Comparison of ENCODE assay signal across 8 mouse cellular contexts in the genomic region with DNA sequence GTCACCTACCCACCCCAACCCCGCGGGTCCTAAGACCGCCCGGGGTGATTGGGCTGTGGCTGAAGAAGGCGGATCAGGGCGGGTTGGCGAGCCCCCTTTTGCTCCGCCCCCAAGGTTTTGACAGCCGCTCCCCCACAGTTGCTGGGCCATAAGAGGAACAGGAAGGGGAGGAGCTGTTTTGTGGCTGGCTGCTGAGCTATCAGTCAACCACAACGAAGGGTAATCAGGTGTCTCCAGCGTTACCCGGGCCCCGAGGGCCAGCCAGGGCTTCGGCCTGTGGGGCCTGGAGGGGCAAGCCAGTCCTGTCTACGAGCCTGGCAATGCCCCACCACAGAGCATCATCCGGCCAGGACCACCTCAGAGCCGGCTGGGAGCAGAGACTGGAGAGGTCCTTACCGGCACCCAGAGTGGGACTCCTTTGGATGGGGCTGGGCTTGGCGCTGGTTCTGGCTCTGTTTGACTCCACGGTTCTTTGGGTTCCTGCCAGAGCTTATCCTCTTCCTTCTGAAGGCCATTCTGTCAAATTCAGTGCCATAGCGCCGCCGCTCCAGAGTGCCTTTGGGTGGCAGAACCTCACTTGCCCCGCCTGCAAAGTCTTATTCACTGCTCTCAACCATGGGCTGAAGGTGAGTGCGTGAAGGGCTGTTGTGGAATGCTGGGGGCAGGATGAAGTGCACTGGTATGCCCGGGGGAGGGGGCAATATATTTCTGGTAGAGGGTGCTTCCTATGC. TPM values are rescaled to one million over a fixed set of nuclear protein-coding genes. Genes with fewer than 3 reads are reported as not detected.
DNase-seq lines count a peak whose midpoint lies in the region; ATAC-seq and TF ChIP-seq lines count a peak whose summit lies in the region.

Gene Smpd1, plus strand, starts transcription at position 149 of the 731 bp plus-strand sequence.

- no peak for TF ChIP-seq EP300 in ES-Bruce4 (IDR thresholded peaks at IDR 0.05; ENCODE audit: insufficient read depth, low read depth, low read length)

- WGBS in forebrain, embryonic 14.5 days = 6% methylated on average over 26 of the region's 26 CpGs
- WGBS in lung, adult 2 months = 2% methylated on average over 26 of the region's 26 CpGs

- peak; percentile 95 for DNase-seq in forebrain, embryonic 14.5 days (ENCODE audit: low spot score)
- DNase-seq in heart, postnatal 14 days = peak; percentile 89 to 91
- DNase-seq in layer of hippocampus, adult 18-20 months (ENCODE audit: low spot score in 2 of 2) = peak; percentile 90 to 93
- peak; percentile 88 for DNase-seq in lung, adult 2 months
- peak; percentile 84 to 86 for DNase-seq in thymus, adult 18-20 months

- peak; percentile 27 for TF ChIP-seq POLR2A in ES-Bruce4 (IDR thresholded peaks at IDR 0.05; ENCODE audit: insufficient read depth, low read length)
- TF ChIP-seq POLR2A in lung, adult 2 months (IDR thresholded peaks at IDR 0.05; ENCODE audit: borderline replicate concordance, extremely low read depth, low read depth, low read length) = peak; percentile 22; the same call in 1 of the 2 replicates

- peak; percentile 93 for ATAC-seq in cerebellum, adult (ENCODE audit: insufficient number of reproducible peaks, low FRiP score, low TSS enrichment)
- ATAC-seq in forebrain, embryonic 14.5 days = peak; percentile 93
- peak; percentile 97 for ATAC-seq in neutrophil, adult 5-6 weeks (ENCODE audit: extremely low read depth, insufficient number of reproducible peaks, low FRiP score, poor library complexity, severe bottlenecking)

- H3K4me2 ChIP-seq in forebrain, embryonic 14.5 days (ENCODE audit: low read length) = peak within 1 kb of the TSS; percentile 82

- peaks cover 2% of the 10 kb centered on the region for H3K4me1 ChIP-seq in ES-Bruce4 (ENCODE audit: control insufficient read depth, insufficient read depth, low read length)
- H3K4me1 ChIP-seq in forebrain, embryonic 14.5 days (ENCODE audit: control insufficient read depth, insufficient read depth, low read length) = peaks cover 12% of the 10 kb centered on the region
- peaks cover 6% of the 10 kb centered on the region for H3K4me1 ChIP-seq in lung, adult 2 months (ENCODE audit: control insufficient read depth, insufficient read depth, low read length)

- H3K9me3 ChIP-seq in ES-Bruce4 (replicated peaks; ENCODE audit: control insufficient read depth, insufficient read depth, low read length, poor library complexity, severe bottlenecking) = no peaks in the 10 kb centered on the region
- no peaks in the 10 kb centered on the region for H3K9me3 ChIP-seq in forebrain, embryonic 14.5 days (replicated peaks; ENCODE audit: control insufficient read depth, low read length)

- H3K27me3 ChIP-seq in ES-Bruce4 (ENCODE audit: control insufficient read depth, insufficient read depth, low read length, poor library complexity, severe bottlenecking) = no peaks in the 10 kb centered on the region
- H3K27me3 ChIP-seq in forebrain, embryonic 14.5 days (replicated peaks; ENCODE audit: control insufficient read depth, insufficient read depth, low read length) = no peaks in the 10 kb centered on the region

- intact Hi-C loops in heart, postnatal 14 days (cut with DNase I) = loop anchor here (5.0 to 10.0 kb wide), 3 partner anchors 48 to 258 kb away; partner anchors contain the start of genes Hpx, Ilk, Mrpl17 and Rrp8

- no peak for TF ChIP-seq CTCF in ES-Bruce4 (IDR thresholded peaks at IDR 0.05; ENCODE audit: low read depth, low read length)
- TF ChIP-seq CTCF in lung, adult 2 months (IDR thresholded peaks at IDR 0.05; ENCODE audit: insufficient read depth, low read length) = no peak

- H3K9ac ChIP-seq in ES-Bruce4 (ENCODE audit: low read depth, poor library complexity, severe bottlenecking) = peak within 1 kb of the TSS; percentile 51
- H3K9ac ChIP-seq in forebrain, embryonic 14.5 days (ENCODE audit: low read length) = peak within 1 kb of the TSS; percentile 86

- H3K36me3 ChIP-seq in ES-Bruce4 (ENCODE audit: control insufficient read depth, insufficient read depth, low read length, poor library complexity, severe bottlenecking) = no peaks in the 10 kb centered on the region
- H3K36me3 ChIP-seq in forebrain, embryonic 14.5 days (ENCODE audit: control insufficient read depth, insufficient read depth, low read length) = peaks cover 22% of the 10 kb centered on the region

- H3K27ac ChIP-seq in ES-Bruce4 (ENCODE audit: insufficient read depth, low read length) = no peak within 1 kb of the TSS
- H3K27ac ChIP-seq in forebrain, embryonic 14.5 days (ENCODE audit: low read depth, low read length) = peak within 1 kb of the TSS; percentile 79; the same call in 1 of the 2 replicates

- peak within 1 kb of the TSS; percentile 73 for H3K4me3 ChIP-seq in ES-Bruce4 (ENCODE audit: low read depth, low read length)
- peak within 1 kb of the TSS; percentile 64 for H3K4me3 ChIP-seq in forebrain, embryonic 14.5 days (ENCODE audit: low read depth, low read length)
- peak within 1 kb of the TSS; percentile 90 for H3K4me3 ChIP-seq in lung, adult 2 months (replicated peaks; ENCODE audit: extremely low read depth, low read depth, low read length)

RNA-seq across cellular contexts. Expression of gene Smpd1, which starts in this region (rescaled TPM):
- 16.2 and 17.1 TPM in 2 replicates for polyA plus RNA-seq in ES-Bruce4 (2011; ENCODE audit: insufficient read depth, insufficient read length, low read depth, missing spikeins)
- polyA plus RNA-seq in forebrain, embryonic 14.5 days (2014; fragmentation: Nextera tagmentation; extraction: Ambion mirVana) = 79.9 and 88.5 TPM in 2 replicates
- 100 to 1,000 TPM; 128 to 133 TPM for total RNA-seq in heart, postnatal 14 days (2021)
- 10 to 100 TPM; 83.8 to 89.3 TPM for total RNA-seq in layer of hippocampus, adult 18-20 months (2021)
- polyA plus RNA-seq in lung, adult 2 months (2012; rRNA removed) = 80.7 and 90.0 TPM in 2 replicates
- 19.6 and 26.4 TPM in 2 replicates for total RNA-seq in neutrophil, adult 5-6 weeks (2017)
